Mouse (Mus musculus) bone marrow macrophage, adult 2 months (primary cell): ENCODE measurements around the gene Barhl1.

ENCODE experiments used
- CTCF ChIP-seq: IDR thresholded peaks from 2 replicates; pipeline ENCODE4 v1.5.1; 2012; ENCODE audit warnings: low read depth, mild to moderate bottlenecking, low read length, moderate library complexity
- POLR2A ChIP-seq: IDR thresholded peaks from 2 replicates; pipeline ENCODE4 v1.6.1; 2012; ENCODE audit warnings: mild to moderate bottlenecking, low read depth, low read length, borderline replicate concordance

- TF ChIP-seq CTCF (no peak), POLR2A (no peak)
These were observed 47.1 kb upstream of the Barhl1 start for GRCm38 (mm10) chr2:28963565-28963964.
